Mouse (Mus musculus): ENCODE measurements around the gene Mlkl.

The Mlkl gene

DNA sequence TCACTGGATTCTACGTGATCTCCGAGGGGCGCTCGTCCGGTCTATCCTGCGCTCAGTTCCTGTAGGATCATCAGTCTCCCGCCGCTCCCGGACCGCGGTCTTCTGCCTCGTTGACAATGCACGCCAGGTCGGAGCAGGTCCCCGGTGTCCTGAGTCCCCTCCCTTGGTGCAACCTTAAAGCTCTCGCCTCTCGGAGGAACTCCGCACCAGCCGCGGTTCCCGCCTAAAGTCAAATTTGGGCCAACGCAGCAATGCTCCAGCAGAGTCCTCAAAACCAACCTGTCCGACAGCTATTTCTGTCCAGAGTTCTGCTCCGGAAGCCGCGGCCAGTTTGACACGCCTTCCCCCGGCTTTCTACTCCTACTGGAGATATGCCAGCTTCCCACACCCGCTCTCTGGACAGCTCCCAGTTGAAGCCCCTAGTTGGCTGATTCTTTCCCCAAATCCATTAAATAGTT is at the start of gene Mlkl:
Mlkl (minus strand) TSS at position 288 of the 458 bp plus-strand sequence.
- peak; percentile 87 for DNase-seq (ENCODE audit: low spot score)

GRCm38 (mm10) chr8:111385915-111386314 is 47.9 kb upstream of the Mlkl start:
- DNase-seq (ENCODE audit: low spot score): peak; percentile 61

DNA sequence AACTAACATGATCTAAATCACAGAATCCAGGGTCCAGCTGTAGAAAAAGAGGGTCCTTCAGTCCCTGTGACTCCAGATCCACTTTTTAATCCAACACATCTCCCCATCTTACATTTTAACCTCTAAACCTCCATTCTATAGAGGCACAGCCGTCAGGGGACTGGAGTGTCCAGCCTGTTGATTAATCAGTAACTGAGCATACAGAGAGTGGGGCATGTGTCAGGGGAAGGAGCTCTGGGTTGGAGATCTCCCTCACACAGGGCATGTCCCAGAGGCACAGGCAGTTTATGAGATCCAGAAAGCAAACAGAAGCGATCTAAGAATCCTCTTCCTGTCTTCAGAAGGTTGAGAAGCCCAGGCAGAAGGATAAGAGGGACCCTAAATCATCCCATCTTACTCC is 46.7 kb upstream of the Mlkl start:
- no peak for DNase-seq (ENCODE audit: low spot score)

GRCm38 (mm10) chr8:111375192-111375591 is 37.2 kb upstream of the Mlkl start:
- no peak for DNase-seq (ENCODE audit: low spot score)

GRCm38 (mm10) chr8:111369711-111370110 is 31.7 kb upstream of the Mlkl start:
- DNase-seq (ENCODE audit: low spot score): no peak

DNA sequence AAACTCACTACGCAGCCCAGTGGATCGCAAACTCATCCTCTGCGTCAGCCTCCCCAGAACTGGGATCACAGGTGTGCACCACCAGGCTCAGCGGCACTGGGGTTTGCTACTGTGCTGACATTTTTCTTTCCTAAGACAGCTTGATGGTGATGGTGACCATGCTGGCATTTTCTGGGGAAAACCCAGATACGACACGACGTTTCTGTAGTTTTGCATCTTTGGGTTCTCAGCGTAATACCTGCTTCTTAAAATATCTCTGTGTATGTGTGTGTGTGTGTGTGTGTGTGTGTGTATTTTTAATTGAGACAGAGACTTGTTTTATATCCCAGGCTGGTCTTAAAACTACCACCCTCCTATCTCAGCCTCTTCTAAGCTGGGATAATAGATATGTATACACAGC is 29.4 kb upstream of the Mlkl start:
- no peak for DNase-seq (ENCODE audit: low spot score)

- no peak for DNase-seq (ENCODE audit: low spot score)
These were observed 28.7 kb upstream of the Mlkl start for GRCm38 (mm10) chr8:111366610-111367234.

DNA sequence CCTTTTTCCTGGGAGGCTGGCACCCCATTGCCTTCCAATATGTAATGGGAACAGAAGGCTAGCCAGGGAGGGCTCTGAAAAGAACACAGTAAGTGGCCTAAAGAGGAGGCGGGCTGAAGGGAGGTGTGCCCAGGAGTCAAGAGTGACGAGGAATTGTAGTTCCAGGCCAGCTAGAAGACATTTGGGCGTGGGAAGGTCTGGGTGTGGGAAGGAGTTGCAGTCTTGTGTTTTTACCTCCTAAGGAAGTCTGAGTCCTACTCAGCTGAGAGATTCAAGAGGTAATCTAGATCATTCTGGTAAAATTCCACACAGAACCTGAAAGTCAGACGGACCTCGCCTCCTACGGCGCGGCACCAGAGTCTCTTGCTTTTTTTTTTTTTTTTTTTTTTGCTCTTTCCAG is 25.5 kb upstream of the Mlkl start:
- DNase-seq (ENCODE audit: low spot score): no peak

- no peak for DNase-seq (ENCODE audit: low spot score)
These were observed 22.7 kb upstream of the Mlkl start for GRCm38 (mm10) chr8:111360579-111361209.

DNA sequence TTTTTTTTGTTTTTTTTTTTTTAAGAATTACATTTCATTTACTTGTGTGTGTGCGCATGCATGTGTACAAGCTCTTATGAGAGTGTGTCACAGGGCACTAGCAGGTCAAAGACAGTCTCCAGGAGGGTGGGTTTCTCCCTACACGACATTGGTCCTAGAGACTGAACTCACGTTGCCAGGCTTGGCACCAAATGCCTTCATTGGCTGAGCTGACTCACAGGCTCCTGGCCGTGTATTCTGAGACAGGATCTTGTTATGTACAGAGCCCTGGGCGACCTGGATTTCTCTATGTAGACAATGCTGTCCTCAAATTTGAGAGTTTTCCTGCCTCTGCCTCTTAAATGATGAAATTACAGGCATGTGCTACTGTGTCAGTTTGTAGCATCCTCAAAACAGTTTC is 22.0 kb upstream of the Mlkl start:
- no peak for DNase-seq (ENCODE audit: low spot score)

- no peak for DNase-seq (ENCODE audit: low spot score)
These were observed 20.9 kb upstream of the Mlkl start for GRCm38 (mm10) chr8:111358905-111359304.

DNA sequence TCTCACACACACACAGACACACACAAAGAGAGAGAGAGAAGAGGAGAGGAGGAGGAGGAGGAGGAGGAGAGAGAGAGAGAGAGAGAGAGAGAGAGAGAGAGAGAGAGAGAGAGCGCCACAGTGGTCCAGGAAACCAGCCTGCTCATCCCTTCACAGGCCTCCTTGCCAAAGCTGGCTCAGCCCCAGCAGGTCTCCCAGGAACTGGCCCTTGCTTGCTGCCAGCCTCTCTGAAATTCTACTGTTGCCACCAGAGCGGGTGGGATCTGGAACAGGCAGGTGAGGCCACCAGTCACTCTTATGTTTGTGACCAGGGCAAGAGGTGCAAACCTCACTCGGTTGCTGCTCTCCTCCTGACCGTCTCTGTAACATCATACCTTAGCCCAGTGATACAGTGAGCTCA is 19.5 kb upstream of the Mlkl start:
- no peak for DNase-seq (ENCODE audit: low spot score)

DNA sequence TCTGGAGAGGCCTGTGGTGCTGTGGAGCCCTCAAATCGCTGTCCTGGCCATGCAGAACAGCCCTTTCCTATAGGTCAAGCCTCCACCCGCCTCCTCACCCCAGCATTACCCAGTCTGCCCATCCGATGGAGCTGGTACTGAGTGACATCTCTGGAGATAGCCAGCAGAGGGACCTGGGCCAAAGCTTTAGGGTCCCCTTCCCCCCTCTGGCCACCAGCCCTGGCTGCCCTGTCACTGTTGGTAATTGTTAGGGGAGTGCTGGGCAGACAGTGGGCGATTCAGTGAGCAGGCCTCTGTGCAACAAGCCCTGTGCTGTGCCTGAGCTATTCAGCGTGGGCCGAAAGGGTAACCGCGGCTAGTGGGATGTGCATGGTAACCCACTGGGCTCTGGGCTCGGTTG is 15.5 kb upstream of the Mlkl start:
- no peak for DNase-seq (ENCODE audit: low spot score)

GRCm38 (mm10) chr8:111352289-111352688 is 14.3 kb upstream of the Mlkl start:
- no peak for DNase-seq (ENCODE audit: low spot score)

DNA sequence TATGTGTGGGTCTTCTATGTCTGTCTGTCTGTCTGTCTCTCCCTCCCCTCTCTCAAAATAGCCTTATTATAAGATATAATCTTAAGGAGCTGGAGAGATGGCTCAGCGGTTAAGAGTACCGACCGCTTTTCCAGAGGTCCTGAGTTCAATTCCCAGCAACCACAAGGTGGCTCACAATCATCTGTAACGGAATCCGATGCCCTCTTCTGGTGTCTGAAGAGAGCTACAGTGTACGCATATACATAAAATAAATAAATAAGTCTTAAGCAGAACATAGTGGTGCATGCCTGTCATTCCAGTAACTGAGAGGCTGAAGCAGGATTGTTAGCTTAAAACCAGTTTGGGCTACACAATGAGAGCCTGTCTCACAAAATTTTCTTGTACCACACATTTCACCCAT is 12.6 kb upstream of the Mlkl start:
- DNase-seq (ENCODE audit: low spot score): no peak

DNA sequence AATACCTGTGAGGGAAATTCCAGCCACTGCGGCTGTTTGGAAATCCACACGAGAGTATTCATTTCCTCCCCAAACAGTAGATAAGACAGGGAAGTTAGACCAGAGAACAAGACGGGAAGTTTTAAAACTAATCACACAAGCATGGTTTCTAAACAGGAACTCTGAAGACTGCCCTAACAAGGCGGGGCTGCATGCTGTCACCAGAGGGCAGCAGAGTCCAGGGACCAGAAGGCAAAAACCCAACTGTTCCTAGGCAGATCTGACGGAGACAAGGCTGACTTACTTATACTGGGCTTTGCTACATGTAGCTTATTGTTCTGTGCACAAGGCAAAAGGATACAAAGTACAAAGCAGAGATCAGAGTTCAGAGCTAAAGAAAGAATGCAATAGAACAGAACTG is 5.2 kb upstream of the Mlkl start:
- DNase-seq (ENCODE audit: low spot score): peak; percentile 89

DNA sequence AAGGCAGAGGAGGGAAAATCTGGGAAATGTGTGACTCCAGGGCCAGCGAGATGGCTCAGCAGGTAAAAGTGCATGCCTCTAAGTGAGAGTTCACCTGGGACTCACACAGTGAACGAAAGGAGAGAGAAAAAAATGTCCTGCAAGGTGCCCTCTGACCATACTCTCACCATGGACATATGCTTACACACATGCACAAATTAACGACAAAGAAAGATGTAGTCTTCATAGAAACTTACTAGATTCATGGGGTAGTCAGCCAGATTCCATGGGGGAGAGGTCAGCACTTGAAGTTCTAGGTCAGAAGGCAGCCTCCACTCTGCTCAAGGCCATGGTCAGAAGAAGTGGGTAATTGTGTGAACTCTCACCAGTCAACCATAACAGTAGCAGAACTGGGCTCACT is 2.2 kb upstream of the Mlkl start:
- DNase-seq (ENCODE audit: low spot score): no peak

GRCm38 (mm10) chr8:111338370-111339208 is 612 bp upstream of the Mlkl start:
- DNase-seq (ENCODE audit: low spot score): peak; percentile 78

GRCm38 (mm10) chr8:111337311-111337889 is 577 bp downstream of the Mlkl start:
- DNase-seq (ENCODE audit: low spot score): peak; percentile 70

DNA sequence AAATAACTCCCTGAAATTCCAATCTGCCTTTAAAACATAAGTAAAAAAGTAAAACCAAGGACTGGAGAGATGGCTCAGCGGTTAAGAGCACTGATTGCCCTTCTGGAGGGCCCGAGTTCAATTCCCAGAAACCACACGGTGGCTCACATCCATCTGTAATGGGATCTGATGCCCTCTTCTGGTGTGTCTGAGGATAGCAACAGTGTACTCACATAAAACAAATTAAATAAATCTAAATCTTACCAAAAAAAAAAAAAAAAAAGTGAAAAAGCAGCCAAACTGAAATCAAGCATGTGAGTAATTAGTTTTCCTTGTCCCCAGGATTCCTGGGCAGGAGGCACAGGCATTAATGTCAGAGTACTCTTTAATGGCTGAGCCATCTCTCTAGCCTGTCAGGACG is 1.3 kb downstream of the Mlkl start:
- peak; percentile 40 for DNase-seq (ENCODE audit: low spot score)

DNA sequence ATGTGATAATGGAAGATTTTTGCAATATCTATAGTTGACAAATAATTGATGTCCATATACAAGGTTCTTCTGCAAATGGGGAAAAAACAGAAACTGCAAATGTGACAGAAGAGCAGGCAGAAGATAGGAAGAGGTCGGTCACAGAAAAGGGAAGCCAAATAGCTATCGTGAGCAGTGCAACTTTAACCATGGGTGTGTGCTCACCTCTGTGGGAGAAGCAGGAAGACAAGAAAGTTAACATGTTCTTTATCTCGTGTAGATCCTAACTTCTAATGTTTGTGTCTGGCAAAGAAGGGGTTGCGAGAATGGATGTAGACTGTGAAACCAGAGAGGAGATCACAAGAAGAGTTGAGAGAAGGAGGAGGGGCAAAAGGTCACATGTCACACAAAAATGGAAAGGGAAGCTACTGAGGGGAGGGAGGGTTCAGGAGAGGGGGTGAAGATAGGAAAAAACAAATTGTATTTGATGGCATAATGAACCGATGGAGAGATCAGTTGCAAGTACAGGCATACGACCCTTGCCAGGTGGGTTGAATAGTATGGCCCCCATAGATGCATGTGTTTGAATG is 12.7 kb downstream of the Mlkl start:
- DNase-seq (ENCODE audit: low spot score): no peak

DNA sequence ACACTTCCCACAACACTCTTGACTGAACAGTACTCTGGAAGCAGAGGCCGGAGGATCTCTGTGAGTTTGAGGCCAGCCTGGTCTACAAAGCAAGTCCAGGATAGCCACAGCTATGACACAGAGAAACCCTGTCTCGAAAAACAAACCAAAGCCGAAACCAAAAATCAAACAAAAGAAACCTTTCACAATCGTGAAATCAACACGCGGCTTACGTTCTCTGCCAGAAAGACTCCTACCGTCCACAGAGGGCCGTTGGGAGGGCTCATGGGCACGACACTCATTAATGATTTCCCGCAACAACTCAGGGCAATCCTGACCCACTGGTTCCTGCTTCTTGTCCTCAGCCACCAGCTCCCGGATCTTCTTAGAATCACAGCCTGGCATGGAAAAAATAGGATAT is 23.2 kb downstream of the Mlkl start:
- no peak for DNase-seq (ENCODE audit: low spot score)

Data from MN1 (cell line).